Mouse (Mus musculus) C2C12 (cell line): Measurements from ENCODE around the gene Vps45.

Experiments used
- CEBPB ChIP-seq: IDR thresholded peaks from one replicate; pipeline ENCODE4 v1.6.1; 2011; ENCODE audit warnings: low read depth, mild to moderate bottlenecking, control low read depth, moderate library complexity
- CTCF ChIP-seq: IDR thresholded peaks from one replicate; pipeline ENCODE4 v1.5.1; 2011; ENCODE audit not compliant: control insufficient read depth, insufficient read depth, insufficient read length
- MAX ChIP-seq: IDR thresholded peaks from one replicate; pipeline ENCODE4 v1.6.1; 2011; ENCODE audit warnings: mild to moderate bottlenecking, control low read depth
- MYOD1 ChIP-seq: IDR thresholded peaks from one replicate; pipeline ENCODE4 v1.6.1; 2011; ENCODE audit warnings: low read depth; ENCODE audit not compliant: control insufficient read depth, insufficient read length
- USF1 ChIP-seq: IDR thresholded peaks from one replicate; pipeline ENCODE4 v1.6.1; 2011; ENCODE audit warnings: low read depth, mild to moderate bottlenecking, control low read depth, moderate library complexity

- TF ChIP-seq MYOD1 = no peak
- no peak for TF ChIP-seq CTCF
- TF ChIP-seq MAX = no peak
- TF ChIP-seq CEBPB = no peak
- no peak for TF ChIP-seq USF1
Measured at GRCm38 (mm10) chr3:96012805-96013204, 45.5 kb downstream of the Vps45 start.
